Mouse (Mus musculus) regulatory T cell (primary cell): ENCODE results near the gene Hjurp.
"Not testable (repeated sequence)": the region's sequence is repeated elsewhere in the genome, so short reads cannot be mapped to it uniquely, and the experiment has no call there.

Source experiments
- in situ Hi-C: fragments of 300-600 bp; cut with MboI, MseI; formaldehyde crosslinking; loops from one replicate; pipeline ENCODE4 v1.15.1; 2025; ENCODE audit warnings: high pct_unique_total_duplicates

Gene Hjurp

GRCm38 (mm10) chr1:88225741-88226140 lies 51.7 kb downstream of the Hjurp start:
- in situ Hi-C loops: no loop called here

- in situ Hi-C loops: not testable (repeated sequence)
Observed at GRCm38 (mm10) chr1:88225301-88225700, 52.1 kb downstream of the Hjurp start.

- in situ Hi-C loops: no loop called here
Observed at GRCm38 (mm10) chr1:88224029-88224776, 53.2 kb downstream of the Hjurp start.

GRCm38 (mm10) chr1:88223591-88223990 lies 53.8 kb downstream of the Hjurp start:
- in situ Hi-C loops: no loop called here

GRCm38 (mm10) chr1:88223011-88223515 lies 54.4 kb downstream of the Hjurp start:
- in situ Hi-C loops: not testable (repeated sequence)

GRCm38 (mm10) chr1:88222216-88222615 lies 55.2 kb downstream of the Hjurp start:
- in situ Hi-C loops: no loop called here

- in situ Hi-C loops: no loop called here
Observed at GRCm38 (mm10) chr1:88220336-88220735, 57.1 kb downstream of the Hjurp start.

GRCm38 (mm10) chr1:88219054-88219453 lies 58.4 kb downstream of the Hjurp start:
- in situ Hi-C loops: no loop called here

GRCm38 (mm10) chr1:88218591-88218990 lies 58.8 kb downstream of the Hjurp start:
- in situ Hi-C loops: no loop called here

GRCm38 (mm10) chr1:88218051-88218450 lies 59.4 kb downstream of the Hjurp start:
- in situ Hi-C loops: no loop called here

GRCm38 (mm10) chr1:88217576-88217975 lies 59.9 kb downstream of the Hjurp start:
- in situ Hi-C loops: no loop called here

- in situ Hi-C loops: no loop called here
Observed at GRCm38 (mm10) chr1:88217144-88217543, 60.3 kb downstream of the Hjurp start.

- in situ Hi-C loops: no loop called here
Observed at GRCm38 (mm10) chr1:88216551-88216950, 60.9 kb downstream of the Hjurp start.

- in situ Hi-C loops: no loop called here
Observed at GRCm38 (mm10) chr1:88215466-88216380, 61.7 kb downstream of the Hjurp start.

GRCm38 (mm10) chr1:88214462-88214952 lies 62.9 kb downstream of the Hjurp start:
- in situ Hi-C loops: no loop called here

- in situ Hi-C loops: no loop called here
Observed at GRCm38 (mm10) chr1:88213766-88214461, 63.5 kb downstream of the Hjurp start.

- in situ Hi-C loops: no loop called here
Observed at GRCm38 (mm10) chr1:88213061-88213460, 64.4 kb downstream of the Hjurp start.
